Mouse (Mus musculus): ENCODE data around the gene Tmem131l. TPM values are rescaled to one million over a fixed set of nuclear protein-coding genes. Genes with fewer than 3 reads are reported as not detected.

The Tmem131l gene
- total and polyA plus RNA-seq, 3 experiments = 9.6 to 39.6 TPM; not detected in 1

- no peak for DNase-seq (ENCODE audit: low read depth, low spot score)
- H3K27ac ChIP-seq (ENCODE audit: control insufficient read depth, low read depth, low read length) = no peak overlapping the region
- no peaks in the 10 kb centered on the region; a peak in 1 of 4 replicates for H3K36me3 ChIP-seq (ENCODE audit: control insufficient read depth in 1 of 2, insufficient read depth in 2 of 2, low read length in 2 of 2)
- H3K4me3 ChIP-seq (ENCODE audit: control insufficient read depth in 1 of 2, insufficient read depth in 1 of 2, low read depth in 2 of 2, low read length in 2 of 2) = no peak overlapping the region
- no peak overlapping the region for H3K9ac ChIP-seq (ENCODE audit: control insufficient read depth, low read depth, low read length, poor library complexity, severe bottlenecking)
- no peaks in the 10 kb centered on the region for H3K79me2 ChIP-seq (ENCODE audit: control insufficient read depth, insufficient read depth, low read length, poor library complexity)
- TF ChIP-seq E2F4 (IDR thresholded peaks at IDR 0.05; ENCODE audit: borderline replicate concordance, low read depth, low read length) = no peak
- no peak for TF ChIP-seq MAFK (IDR thresholded peaks at IDR 0.05; ENCODE audit: borderline replicate concordance, low read depth, low read length)
- no peaks in the 10 kb centered on the region for H3K9me3 ChIP-seq (replicated peaks; ENCODE audit: insufficient read depth, low read length)
- no peaks in the 10 kb centered on the region for H3K27me3 ChIP-seq (ENCODE audit: control insufficient read depth in 1 of 2, insufficient read depth in 2 of 2, low read length in 2 of 2)
- H3K4me1 ChIP-seq (ENCODE audit: control insufficient read depth in 1 of 2, insufficient read depth in 2 of 2, low read length in 2 of 2) = no peaks in the 10 kb centered on the region
Observed at GRCm38 (mm10) chr3:83976161-83976560, 63.8 kb downstream of the Tmem131l start.

- Histone ChIP-seq H3K4me3 (ENCODE audit: control insufficient read depth in 1 of 2, insufficient read depth in 1 of 2, low read depth in 2 of 2, low read length in 2 of 2) (no peak overlapping the region), H3K4me1 (ENCODE audit: control insufficient read depth in 1 of 2, insufficient read depth in 2 of 2, low read length in 2 of 2) (no peaks in the 10 kb centered on the region), H3K36me3 (ENCODE audit: control insufficient read depth in 1 of 2, insufficient read depth in 2 of 2, low read length in 2 of 2) (no peaks in the 10 kb centered on the region; a peak in 2 of 4 replicates), H3K9me3 (replicated peaks; ENCODE audit: insufficient read depth, low read length) (no peaks in the 10 kb centered on the region), H3K9ac (ENCODE audit: control insufficient read depth, low read depth, low read length, poor library complexity, severe bottlenecking) (no peak overlapping the region), H3K27ac (ENCODE audit: control insufficient read depth, low read depth, low read length) (no peak overlapping the region), H3K27me3 (ENCODE audit: control insufficient read depth in 1 of 2, insufficient read depth in 2 of 2, low read length in 2 of 2) (no peaks in the 10 kb centered on the region), H3K79me2 (ENCODE audit: control insufficient read depth, insufficient read depth, low read length, poor library complexity) (no peaks in the 10 kb centered on the region)
- TF ChIP-seq HCFC1 (IDR thresholded peaks at IDR 0.05; ENCODE audit: low read depth, low read length) (no peak), EP300 (IDR thresholded peaks at IDR 0.05; ENCODE audit: low read depth in 1 of 2, low read length in 2 of 2) (no peak), POLR2A (IDR thresholded peaks at IDR 0.05; ENCODE audit: control insufficient read depth in 1 of 2, insufficient read depth in 1 of 2, low read depth in 1 of 2, low read length in 2 of 2, poor library complexity in 1 of 2) (no peak), USF1 (IDR thresholded peaks at IDR 0.05; ENCODE audit: low read depth, low read length) (no peak), MYB (IDR thresholded peaks at IDR 0.05; ENCODE audit: low read depth, low read length) (no peak), USF2 (IDR thresholded peaks at IDR 0.05; ENCODE audit: borderline replicate concordance in 1 of 2, insufficient read depth in 1 of 2, low read depth in 1 of 2, low read length in 2 of 2) (no peak), UBTF (IDR thresholded peaks at IDR 0.05; ENCODE audit: borderline replicate concordance, insufficient read depth, low read depth, low read length) (no peak), MEF2A (IDR thresholded peaks at IDR 0.05; ENCODE audit: extremely low read depth, insufficient replicate concordance, low read depth, low read length, poor library complexity, severe bottlenecking) (no peak), KAT2A (conservative IDR thresholded peaks at IDR 0.05; ENCODE audit: low read depth, low read length) (no peak), TBP (IDR thresholded peaks at IDR 0.05; ENCODE audit: low read depth, low read length) (no peak), BHLHE40 (IDR thresholded peaks at IDR 0.05; ENCODE audit: borderline replicate concordance, low read depth, low read length) (no peak)
- no peak for DNase-seq (ENCODE audit: low read depth, low spot score)
Observed at GRCm38 (mm10) chr3:83973339-83973738, 66.6 kb downstream of the Tmem131l start.

GRCm38 (mm10) chr3:83970629-83971028 is 69.3 kb downstream of the Tmem131l start:
- TF ChIP-seq ZNF384 (IDR thresholded peaks at IDR 0.05; ENCODE audit: low read depth, low read length) (no peak), TAL1 (IDR thresholded peaks at IDR 0.05; ENCODE audit: low read length) (no peak), ZKSCAN1 (IDR thresholded peaks at IDR 0.05; ENCODE audit: low read depth, low read length) (no peak), E2F4 (IDR thresholded peaks at IDR 0.05; ENCODE audit: borderline replicate concordance, low read depth, low read length) (no peak), MYB (IDR thresholded peaks at IDR 0.05; ENCODE audit: low read depth, low read length) (no peak), ZMIZ1 (IDR thresholded peaks at IDR 0.05; ENCODE audit: low read depth, low read length) (no peak)
- Histone ChIP-seq H3K4me3 (ENCODE audit: control insufficient read depth in 1 of 2, insufficient read depth in 1 of 2, low read depth in 2 of 2, low read length in 2 of 2) (no peak overlapping the region), H3K36me3 (ENCODE audit: control insufficient read depth in 1 of 2, insufficient read depth in 2 of 2, low read length in 2 of 2) (peaks cover 0 to 2% of the 10 kb centered on the region in 2 experiments; a peak in 2 of 4 replicates)

More at GRCm38 (mm10) chr3:83970629-83971028, 69.3 kb downstream of the Tmem131l start:
- H3K27ac ChIP-seq (ENCODE audit: control insufficient read depth, low read depth, low read length) = no peak overlapping the region
- H3K9ac ChIP-seq (ENCODE audit: control insufficient read depth, low read depth, low read length, poor library complexity, severe bottlenecking) = no peak overlapping the region
- H3K27me3 ChIP-seq (ENCODE audit: control insufficient read depth in 1 of 2, insufficient read depth in 2 of 2, low read length in 2 of 2) = no peaks in the 10 kb centered on the region
- H3K79me2 ChIP-seq (ENCODE audit: control insufficient read depth, insufficient read depth, low read length, poor library complexity) = no peaks in the 10 kb centered on the region
- H3K9me3 ChIP-seq (replicated peaks; ENCODE audit: insufficient read depth, low read length) = no peaks in the 10 kb centered on the region
- DNase-seq (ENCODE audit: low read depth, low spot score) = no peak
- no peaks in the 10 kb centered on the region for H3K4me1 ChIP-seq (ENCODE audit: control insufficient read depth in 1 of 2, insufficient read depth in 2 of 2, low read length in 2 of 2)

Data from MEL (cell line).